Mouse (Mus musculus) CH12.LX (cell line): ENCODE results near the gene Rbm4b. TPM values are rescaled to one million over a fixed set of nuclear protein-coding genes. Genes with fewer than 3 reads are reported as not detected.

ENCODE experiments used
- DNase-seq: peaks from one replicate; pipeline ENCODE4 v3.0.0-alpha.2; 2013; ENCODE audit errors: extremely low read depth
- H3K27ac ChIP-seq: 2 replicates; pipeline ENCODE4 v1.5.1; 2012; ENCODE audit warnings: low read depth, mild to moderate bottlenecking, control low read depth, moderate library complexity; ENCODE audit not compliant: insufficient read depth
- H3K27me3 ChIP-seq: replicated peaks from 2 replicates; pipeline ENCODE3; 2012; ENCODE audit warnings: inconsistent platforms
- H3K36me3 ChIP-seq, 2 experiments: replicated peaks in 1 of 2; 2 replicates each; pipeline versions ENCODE3 to v1.6.1; 2012; ENCODE audit warnings: inconsistent platforms in 1 of 2, low read length in 1 of 2, mild to moderate bottlenecking in 1 of 2, mixed read lengths in 1 of 2, moderate library complexity in 1 of 2; ENCODE audit not compliant: control insufficient read depth in 1 of 2, insufficient read depth in 1 of 2
- H3K4me1 ChIP-seq, 2 experiments: 2 replicates each; pipeline ENCODE4 v1.6.1; 2012; ENCODE audit warnings: inconsistent platforms in 1 of 2, moderate library complexity in 1 of 2; ENCODE audit not compliant: insufficient read depth in 2 of 2, control insufficient read depth in 1 of 2
- H3K4me2 ChIP-seq: 2 replicates; pipeline ENCODE4 v1.6.1; 2012; ENCODE audit warnings: low read depth, mild to moderate bottlenecking, control low read depth; ENCODE audit not compliant: poor library complexity, insufficient read depth, severe bottlenecking
- H3K4me3 ChIP-seq, 3 experiments: fragments of 150-350 bp in 1 of 3; sonication (generic) in 1 of 3; replicated peaks in 1 of 3; 2 replicates each; pipeline versions ENCODE3 to v1.5.1; 2011 to 2012; ENCODE audit warnings: low read depth in 2 of 3, low read length in 2 of 3, mild to moderate bottlenecking in 2 of 3, moderate library complexity in 2 of 3, control low read depth in 1 of 3, improper control_type of control experiment in 1 of 3, inconsistent platforms in 1 of 3, mixed read lengths in 1 of 3; ENCODE audit not compliant: poor library complexity in 1 of 3
- H3K79me2 ChIP-seq: replicated peaks from 2 replicates; pipeline ENCODE4 v1.6.1; 2012; ENCODE audit warnings: mild to moderate bottlenecking, moderate library complexity; ENCODE audit not compliant: control insufficient read depth, poor library complexity, insufficient read depth, severe bottlenecking; ENCODE audit errors: extremely low read depth
- H3K9ac ChIP-seq: 2 replicates; pipeline ENCODE4 v1.6.1; 2012; ENCODE audit warnings: low read depth, mild to moderate bottlenecking, control low read depth, moderate library complexity; ENCODE audit not compliant: insufficient read depth
- H3K9me3 ChIP-seq: replicated peaks from 2 replicates; pipeline ENCODE3; 2012; ENCODE audit warnings: low read length, inconsistent platforms, mixed read lengths
- BHLHE40 ChIP-seq: IDR thresholded peaks from 2 replicates; pipeline ENCODE4 v1.6.1; 2011; ENCODE audit warnings: mild to moderate bottlenecking, low read depth, low read length, improper control_type of control experiment
- CHD1 ChIP-seq: IDR thresholded peaks from 2 replicates; pipeline ENCODE4 v1.6.1; 2012; ENCODE audit warnings: low read depth, low read length, improper control_type of control experiment, inconsistent platforms
- CHD2 ChIP-seq: IDR thresholded peaks from 2 replicates; pipeline ENCODE4 v1.6.1; 2011; ENCODE audit warnings: low read length, improper control_type of control experiment
- CTCF ChIP-seq, 2 experiments: IDR thresholded peaks in 1 of 2; conservative IDR thresholded peaks in 1 of 2; 2 replicates each; pipeline ENCODE4 v1.5.1; 2011 to 2012; ENCODE audit warnings: low read depth in 2 of 2, low read length in 2 of 2, improper control_type of control experiment in 1 of 2, inconsistent platforms in 1 of 2, mild to moderate bottlenecking in 1 of 2, moderate library complexity in 1 of 2
- ELF1 ChIP-seq: IDR thresholded peaks from 2 replicates; pipeline ENCODE4 v1.6.1; 2014; ENCODE audit warnings: low read depth, mild to moderate bottlenecking, inconsistent platforms, low read length, improper control_type of control experiment
- EP300 ChIP-seq: IDR thresholded peaks from 2 replicates; pipeline ENCODE4 v1.6.1; 2011; ENCODE audit warnings: low read length, improper control_type of control experiment
- ETS1 ChIP-seq: conservative IDR thresholded peaks from 2 replicates; pipeline ENCODE4 v1.6.1; 2012; ENCODE audit warnings: low read depth, mild to moderate bottlenecking, inconsistent platforms, low read length, improper control_type of control experiment, moderate library complexity
- GABPA ChIP-seq: IDR thresholded peaks from 2 replicates; pipeline ENCODE4 v1.6.1; 2012; ENCODE audit warnings: low read depth, low read length, improper control_type of control experiment, inconsistent platforms; ENCODE audit not compliant: insufficient replicate concordance
- HCFC1 ChIP-seq: IDR thresholded peaks from 2 replicates; pipeline ENCODE4 v1.6.1; 2012; ENCODE audit warnings: low read depth, mild to moderate bottlenecking, inconsistent platforms, low read length, improper control_type of control experiment
- IRF4 ChIP-seq: IDR thresholded peaks from 2 replicates; pipeline ENCODE4 v1.6.1; 2014; ENCODE audit warnings: low read depth, mild to moderate bottlenecking, inconsistent platforms, low read length, improper control_type of control experiment
- JUN ChIP-seq: IDR thresholded peaks from 2 replicates; pipeline ENCODE4 v1.6.1; 2011; ENCODE audit warnings: low read depth, mild to moderate bottlenecking, low read length, improper control_type of control experiment, moderate library complexity; ENCODE audit not compliant: insufficient read depth
- KAT2A ChIP-seq: IDR thresholded peaks from 2 replicates; pipeline ENCODE4 v1.6.1; 2012; ENCODE audit warnings: low read length, improper control_type of control experiment, inconsistent platforms; ENCODE audit not compliant: insufficient replicate concordance
- MAFK ChIP-seq: IDR thresholded peaks from 2 replicates; pipeline ENCODE4 v1.6.1; 2011; ENCODE audit warnings: low read length, improper control_type of control experiment; ENCODE audit not compliant: insufficient replicate concordance
- MAX ChIP-seq: IDR thresholded peaks from 2 replicates; pipeline ENCODE4 v1.6.1; 2011; ENCODE audit warnings: low read length, improper control_type of control experiment
- MAZ ChIP-seq: IDR thresholded peaks from 2 replicates; pipeline ENCODE4 v1.6.1; 2012; ENCODE audit warnings: low read depth, mild to moderate bottlenecking, inconsistent platforms, low read length, improper control_type of control experiment, moderate library complexity
- MEF2A ChIP-seq: IDR thresholded peaks from 2 replicates; pipeline ENCODE4 v1.6.1; 2014; ENCODE audit warnings: low read depth, mild to moderate bottlenecking, inconsistent platforms, low read length, improper control_type of control experiment, borderline replicate concordance
- MXI1 ChIP-seq: IDR thresholded peaks from 2 replicates; pipeline ENCODE4 v1.6.1; 2011; ENCODE audit warnings: mild to moderate bottlenecking, low read depth, low read length, improper control_type of control experiment
- MYC ChIP-seq: IDR thresholded peaks from 2 replicates; pipeline ENCODE4 v1.6.1; 2011; ENCODE audit warnings: low read depth, mild to moderate bottlenecking, improper control_type of control experiment, low read length
- NELFE ChIP-seq: IDR thresholded peaks from 2 replicates; pipeline ENCODE4 v1.6.1; 2011; ENCODE audit warnings: low read depth, low read length, improper control_type of control experiment
- NRF1 ChIP-seq: IDR thresholded peaks from 2 replicates; pipeline ENCODE4 v1.6.1; 2014; ENCODE audit warnings: low read depth, mild to moderate bottlenecking, inconsistent platforms, low read length, improper control_type of control experiment, moderate library complexity
- POLR2A ChIP-seq: IDR thresholded peaks from 2 replicates; pipeline ENCODE4 v1.6.1; 2011; ENCODE audit warnings: low read depth, mild to moderate bottlenecking, improper control_type of control experiment, low read length
- POLR2AphosphoS2 ChIP-seq: IDR thresholded peaks from 2 replicates; pipeline ENCODE4 v1.6.1; 2011; ENCODE audit warnings: low read depth, low read length, improper control_type of control experiment
- RAD21 ChIP-seq: IDR thresholded peaks from 2 replicates; pipeline ENCODE4 v1.6.1; 2011; ENCODE audit warnings: low read depth, mild to moderate bottlenecking, low read length, improper control_type of control experiment, moderate library complexity
- SIN3A ChIP-seq: IDR thresholded peaks from 2 replicates; pipeline ENCODE4 v1.6.1; 2012; ENCODE audit warnings: low read length, improper control_type of control experiment, inconsistent platforms
- SMC3 ChIP-seq: IDR thresholded peaks from 2 replicates; pipeline ENCODE4 v1.6.1; 2011; ENCODE audit warnings: low read depth, low read length, improper control_type of control experiment
- TBP ChIP-seq: conservative IDR thresholded peaks from 2 replicates; pipeline ENCODE4 v1.6.1; 2011; ENCODE audit warnings: low read depth, low read length, improper control_type of control experiment
- TCF12 ChIP-seq: IDR thresholded peaks from 2 replicates; pipeline ENCODE4 v1.6.1; 2014; ENCODE audit warnings: low read depth, mild to moderate bottlenecking, inconsistent platforms, low read length, improper control_type of control experiment
- UBTF ChIP-seq: IDR thresholded peaks from 2 replicates; pipeline ENCODE4 v1.6.1; 2012; ENCODE audit warnings: low read depth, mild to moderate bottlenecking, inconsistent platforms, low read length, improper control_type of control experiment, moderate library complexity
- USF2 ChIP-seq: conservative IDR thresholded peaks from 2 replicates; pipeline ENCODE4 v1.6.1; 2011; ENCODE audit warnings: low read depth, low read length, improper control_type of control experiment
- ZKSCAN1 ChIP-seq: IDR thresholded peaks from 2 replicates; pipeline ENCODE4 v1.6.1; 2012; ENCODE audit warnings: low read depth, inconsistent platforms, low read length, improper control_type of control experiment, borderline replicate concordance
- ZMIZ1 ChIP-seq: IDR thresholded peaks from 2 replicates; pipeline ENCODE4 v1.6.1; 2012; ENCODE audit warnings: low read depth, mild to moderate bottlenecking, inconsistent platforms, low read length, improper control_type of control experiment
- dilution Hi-C: fragments of 300-500 bp; cut with MboI; formaldehyde crosslinking; loops from 2 replicates; pipeline ENCODE4 v1.14.3; 2020; ENCODE audit warnings: low sequenced_read_pairs; ENCODE audit not compliant: extremely low pct_unique_long_range_greater_than_20kb, extremely low pct_ligation_motif_present
- in situ Hi-C: fragments of 300-500 bp; cut with MboI; formaldehyde crosslinking; loops from 3 replicates; pipeline ENCODE4 v1.14.3; 2019; ENCODE audit warnings: low sequenced_read_pairs, low pct_ligation_motif_present, low pct_unique_long_range_greater_than_20kb, mixed read lengths
- polyA plus RNA-seq: library from polyadenylated mRNA; unstranded; fragments of >175 nt; gene quantifications from 2 replicates; pipeline ENCODE4 v1.2.1, GENCODE M21; 2012; ENCODE audit warnings: low read depth; ENCODE audit not compliant: insufficient read length
- total RNA-seq, 2 experiments: library from RNA; depleted of rRNA; stranded (reverse); fragments of 300-350 nt in 1 of 2; fragments of >200 nt in 1 of 2; gene quantifications; 2 replicates each; pipeline ENCODE4 v1.2.3; 2012 to 2014

Gene Rbm4b
- total and polyA plus RNA-seq, 3 experiments = 7.0 to 13.8 (median 11.1) TPM

GRCm38 (mm10) chr19:4793281-4793830 lies 37.1 kb downstream of the Rbm4b start:
- peak; percentile 49 for DNase-seq
- H3K9me3 ChIP-seq = no peaks in the 10 kb centered on the region
- peak overlapping the region; percentile 73 to 87 (median 74) for H3K4me3 ChIP-seq
- H3K4me2 ChIP-seq = peak overlapping the region; percentile 74
- no peaks in the 10 kb centered on the region for H3K27me3 ChIP-seq
- H3K27ac ChIP-seq = peak overlapping the region; percentile 33; the same call in 1 of the 2 replicates
- no peak for TF ChIP-seq GABPA
- no peak for TF ChIP-seq JUN
- peak; percentile 78 for TF ChIP-seq SIN3A
- TF ChIP-seq ZKSCAN1 = no peak
- no peak for TF ChIP-seq CHD1
- peak; percentile 11; the same call in 1 of the 2 replicates for TF ChIP-seq MXI1
- TF ChIP-seq MEF2A = 0 out of 2 replicates have a peak, but pooled peaks have one; percentile 34
- no peak for TF ChIP-seq UBTF
- no peak for TF ChIP-seq RAD21
- no peak for TF ChIP-seq POLR2A
- peak overlapping the region; percentile 60 for H3K9ac ChIP-seq
- peaks cover 87% of the 10 kb centered on the region for H3K79me2 ChIP-seq
- in situ Hi-C loops (no loop called here), dilution Hi-C loops (no loop called here)
- H3K4me1 ChIP-seq = peaks cover 9 to 51% of the 10 kb centered on the region in 2 experiments; a peak in 3 of 4 replicates
- peaks cover 22 to 53% of the 10 kb centered on the region in 2 experiments for H3K36me3 ChIP-seq

GRCm38 (mm10) chr19:4793831-4794422 lies 37.6 kb downstream of the Rbm4b start, which contains the start of gene Rbm4:
Gene Rbm4, minus strand, starts transcription at chr19:4793901.
- peaks cover 20 to 53% of the 10 kb centered on the region in 2 experiments for H3K36me3 ChIP-seq
- peak within 1 kb of the TSS; percentile 92; the same call in 1 of the 2 replicates for H3K27ac ChIP-seq
- dilution Hi-C loops (no loop called here), in situ Hi-C loops (no loop called here)
- peak; percentile 100 for DNase-seq
- peak within 1 kb of the TSS; percentile 95 for H3K4me2 ChIP-seq
- no peaks in the 10 kb centered on the region for H3K9me3 ChIP-seq
- peaks cover 8 to 45% of the 10 kb centered on the region in 2 experiments; a peak in 3 of 4 replicates for H3K4me1 ChIP-seq
- H3K4me3 ChIP-seq = peak within 1 kb of the TSS; percentile 73 to 87 (median 84)
- H3K9ac ChIP-seq = peak within 1 kb of the TSS; percentile 97
- no peaks in the 10 kb centered on the region for H3K27me3 ChIP-seq
- peaks cover 87% of the 10 kb centered on the region for H3K79me2 ChIP-seq
- TF ChIP-seq POLR2AphosphoS2 = peak; percentile 91
- TF ChIP-seq MYC = peak; percentile 99
- TF ChIP-seq MEF2A = 0 out of 2 replicates have a peak, but pooled peaks have one; percentile 3
- no peak for TF ChIP-seq SMC3
- TF ChIP-seq MAZ = 0 out of 2 replicates have a peak, but pooled peaks have one; percentile 41
- TF ChIP-seq USF2 = no peak
- no peak for TF ChIP-seq IRF4
- TF ChIP-seq EP300 = no peak
- TF ChIP-seq NRF1 = peak; percentile 48; the same call in 1 of the 2 replicates
- TF ChIP-seq POLR2A = peak; percentile 84
- peak; percentile 34; the same call in 1 of the 2 replicates for TF ChIP-seq BHLHE40
- TF ChIP-seq MAFK = no peak
- TF ChIP-seq TBP = peak; percentile 94
- TF ChIP-seq ZMIZ1 = peak; percentile 81; the same call in 1 of the 2 replicates
- TF ChIP-seq TCF12 = peak; percentile 76
- peak; percentile 72; the same call in 1 of the 2 replicates for TF ChIP-seq KAT2A
- peak; percentile 77 for TF ChIP-seq HCFC1
- TF ChIP-seq MXI1 = peak; percentile 23
- TF ChIP-seq ELF1 = peak; percentile 90
- TF ChIP-seq ETS1 = no peak
- TF ChIP-seq CTCF (conservative IDR thresholded peaks at IDR 0.05 in 1 of 2, IDR thresholded peaks at IDR 0.05 in 1 of 2; ENCODE audit: low read depth in 2 of 2, low read length in 2 of 2) = no peak
- TF ChIP-seq CHD2 = peak; percentile 93
- TF ChIP-seq NELFE = peak; percentile 80
- peak; percentile 95 for TF ChIP-seq MAX
